Mouse (Mus musculus) cortical plate, adult 2 months (tissue): ENCODE results near the gene Mafg.
A peak's percentile ranks its signal among the peaks of the same experiment; 100 is the strongest.

ENCODE experiments used
- CTCF ChIP-seq: fragments of 200-500 bp; IDR thresholded peaks from 2 replicates; pipeline ENCODE4 v1.5.1; 2011; ENCODE audit warnings: mild to moderate bottlenecking, control low read depth, low read length; ENCODE audit not compliant: insufficient read depth; ENCODE audit errors: extremely low read depth
- POLR2A ChIP-seq: fragments of 200-500 bp; IDR thresholded peaks from 2 replicates; pipeline ENCODE4 v1.6.1; 2011; ENCODE audit warnings: mild to moderate bottlenecking, low read length, control low read depth; ENCODE audit not compliant: insufficient read depth; ENCODE audit errors: extremely low read depth

DNA sequence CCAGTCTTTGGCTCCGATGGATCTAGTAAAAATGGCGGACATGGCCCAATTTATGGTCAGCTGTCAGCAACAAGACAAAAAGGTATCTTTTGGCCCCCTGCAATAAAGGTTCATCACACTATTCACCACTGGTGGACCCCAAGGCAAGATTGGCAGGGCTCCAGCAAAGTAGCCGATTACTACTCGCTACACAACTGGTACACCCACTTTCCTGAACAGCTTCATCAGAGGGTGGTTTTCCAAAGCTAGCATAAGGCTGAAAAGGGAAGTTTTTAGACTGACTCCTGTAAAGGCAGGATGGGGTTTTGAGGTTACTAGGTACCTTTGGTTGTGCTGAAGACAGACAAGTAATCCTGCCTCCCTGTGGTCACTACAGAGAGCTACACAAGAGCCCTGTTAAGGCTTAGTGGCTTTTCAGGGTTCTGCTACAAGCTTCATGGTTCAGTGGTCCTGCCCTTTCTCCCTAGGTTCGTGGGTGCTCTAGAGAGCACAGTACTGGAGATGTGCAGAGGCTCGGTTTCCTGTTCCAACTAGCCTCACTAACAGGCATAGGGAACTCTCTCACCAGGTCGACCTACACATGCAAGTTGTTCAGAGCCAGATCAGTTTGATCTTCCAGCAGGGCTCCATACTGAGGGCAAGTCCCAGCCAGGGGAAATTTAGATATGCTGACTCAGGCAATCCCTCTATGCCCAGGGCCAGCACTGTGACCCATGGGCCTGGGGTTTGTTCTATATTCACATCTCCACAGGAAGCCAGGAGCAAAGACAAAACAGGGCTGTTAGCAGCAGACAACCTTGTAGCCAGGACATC lies 56.0 kb downstream of the Mafg start:
- TF ChIP-seq CTCF (peak; percentile 28; the same call in 1 of the 2 replicates), POLR2A (no peak)
